Mouse (Mus musculus): ENCODE results near the gene Gramd1c. TPM values are rescaled to one million over a fixed set of nuclear protein-coding genes. Genes with fewer than 3 reads are reported as not detected.

The Gramd1c gene
- polyA plus RNA-seq, 1 experiment: 1.5 TPM

DNA sequence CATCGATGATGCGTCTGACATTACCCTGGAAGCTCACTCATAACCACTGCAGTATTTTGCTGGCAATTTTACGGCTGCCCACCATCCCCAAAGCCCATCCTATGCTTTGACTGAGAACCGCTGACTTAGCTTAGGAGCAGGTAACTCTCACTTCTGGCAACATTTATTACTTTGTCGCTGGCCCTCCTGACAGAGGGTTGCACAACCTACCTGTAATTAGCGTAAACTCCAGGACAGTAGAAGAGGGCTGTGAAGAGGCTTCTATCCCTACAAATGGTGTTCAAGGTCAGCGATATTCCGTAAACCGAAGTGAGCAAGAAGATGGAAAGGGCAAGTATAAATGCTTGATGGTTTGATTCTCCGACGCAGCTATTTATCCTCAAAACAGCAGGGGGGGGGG is 92.0 kb downstream of the Gramd1c start:
- Histone ChIP-seq H3K27me3 (replicated peaks) (peaks cover 42% of the 10 kb centered on the region), H3K9me3 (no peaks in the 10 kb centered on the region), H3K4me3 (replicated peaks) (no peak overlapping the region), H3K36me3 (replicated peaks; ENCODE audit: low read length) (peaks cover 7% of the 10 kb centered on the region), H3K4me1 (peaks cover 9% of the 10 kb centered on the region; the same call in 1 of the 2 replicates)
- TF ChIP-seq FLI1 (IDR thresholded peaks at IDR 0.05; ENCODE audit: low read length) (no peak), GATA1 (IDR thresholded peaks at IDR 0.05; ENCODE audit: borderline replicate concordance, low read length) (no peak)

DNA sequence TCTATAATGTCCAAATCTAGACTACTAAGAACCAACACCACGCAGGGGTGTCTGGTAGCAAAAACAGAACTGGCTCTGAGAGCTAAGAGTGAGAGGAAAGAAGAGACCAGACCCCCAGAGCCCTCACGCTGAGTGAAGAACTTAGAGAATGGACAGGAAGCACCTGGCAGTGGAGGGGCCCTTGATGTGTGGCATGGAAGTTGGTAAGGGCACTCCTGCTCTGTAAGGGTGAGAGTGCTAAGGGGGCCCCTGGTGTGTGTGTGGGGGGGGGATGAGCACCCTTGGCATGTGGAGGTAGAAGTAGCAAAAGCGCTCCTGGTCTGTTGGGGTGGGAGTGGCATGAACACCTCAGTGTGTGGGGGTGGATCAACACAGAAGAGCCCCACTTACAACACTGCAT is 92.7 kb downstream of the Gramd1c start:
- Histone ChIP-seq H3K4me3 (replicated peaks) (no peak overlapping the region), H3K27me3 (replicated peaks) (peaks cover 37% of the 10 kb centered on the region), H3K36me3 (replicated peaks; ENCODE audit: low read length) (peaks cover 9% of the 10 kb centered on the region), H3K9me3 (no peaks in the 10 kb centered on the region), H3K4me1 (peaks cover 9% of the 10 kb centered on the region; the same call in 1 of the 2 replicates)
- no peak for TF ChIP-seq GATA1 (IDR thresholded peaks at IDR 0.05; ENCODE audit: borderline replicate concordance, low read length)
- TF ChIP-seq FLI1 (IDR thresholded peaks at IDR 0.05; ENCODE audit: low read length): no peak

GRCm38 (mm10) chr16:43965781-43966389 is 97.3 kb downstream of the Gramd1c start:
- Histone ChIP-seq H3K4me1 (peaks cover 3% of the 10 kb centered on the region; the same call in 1 of the 2 replicates), H3K27me3 (replicated peaks) (peaks cover 9% of the 10 kb centered on the region), H3K9me3 (no peaks in the 10 kb centered on the region), H3K4me3 (replicated peaks) (no peak overlapping the region), H3K36me3 (replicated peaks; ENCODE audit: low read length) (peaks cover 49% of the 10 kb centered on the region)
- TF ChIP-seq FLI1 (IDR thresholded peaks at IDR 0.05; ENCODE audit: low read length) (no peak), GATA1 (IDR thresholded peaks at IDR 0.05; ENCODE audit: borderline replicate concordance, low read length) (no peak)

DNA sequence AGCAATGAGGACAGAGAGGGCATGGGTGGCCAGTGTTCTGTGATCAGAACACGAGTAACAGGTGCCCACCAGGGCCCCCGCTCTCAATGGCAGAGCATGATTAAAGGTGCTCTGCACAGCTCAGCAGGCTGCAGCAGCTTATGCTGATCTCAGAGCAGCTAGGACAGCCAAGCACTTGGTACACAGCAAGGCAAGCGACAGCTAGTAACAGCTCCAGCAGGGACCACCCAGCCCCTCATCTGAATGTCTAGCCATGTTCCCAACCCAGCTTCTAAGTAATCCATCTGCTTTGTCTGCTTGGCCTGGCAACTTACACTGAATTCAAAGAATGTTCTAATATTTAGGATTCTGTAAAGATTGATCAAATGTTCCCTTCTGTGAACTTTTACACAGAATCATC is 99.4 kb downstream of the Gramd1c start:
- no peaks in the 10 kb centered on the region for H3K4me1 ChIP-seq
- no peaks in the 10 kb centered on the region for H3K9me3 ChIP-seq
- no peak overlapping the region for H3K4me3 ChIP-seq (replicated peaks)
- no peak for TF ChIP-seq FLI1 (IDR thresholded peaks at IDR 0.05; ENCODE audit: low read length)
- peaks cover 63% of the 10 kb centered on the region for H3K36me3 ChIP-seq (replicated peaks; ENCODE audit: low read length)
- no peaks in the 10 kb centered on the region for H3K27me3 ChIP-seq (replicated peaks)

GRCm38 (mm10) chr16:43963291-43963690 is 99.9 kb downstream of the Gramd1c start:
- Histone ChIP-seq H3K9me3 (no peaks in the 10 kb centered on the region), H3K4me3 (replicated peaks) (no peak overlapping the region), H3K4me1 (no peaks in the 10 kb centered on the region), H3K36me3 (replicated peaks; ENCODE audit: low read length) (peaks cover 65% of the 10 kb centered on the region), H3K27me3 (replicated peaks) (no peaks in the 10 kb centered on the region)
- TF ChIP-seq GATA1 (IDR thresholded peaks at IDR 0.05; ENCODE audit: borderline replicate concordance, low read length) (no peak), FLI1 (IDR thresholded peaks at IDR 0.05; ENCODE audit: low read length) (no peak)

- no peaks in the 10 kb centered on the region for H3K9me3 ChIP-seq
- TF ChIP-seq GATA1 (IDR thresholded peaks at IDR 0.05; ENCODE audit: borderline replicate concordance, low read length) (no peak), FLI1 (IDR thresholded peaks at IDR 0.05; ENCODE audit: low read length) (no peak)
These were observed 105.1 kb downstream of the Gramd1c start for GRCm38 (mm10) chr16:43958038-43958437.

GRCm38 (mm10) chr16:43954913-43955312 is 108.2 kb downstream of the Gramd1c start:
- H3K4me1 ChIP-seq: peaks cover 13% of the 10 kb centered on the region
- H3K27me3 ChIP-seq (replicated peaks): no peaks in the 10 kb centered on the region
- H3K9me3 ChIP-seq: no peaks in the 10 kb centered on the region
- H3K36me3 ChIP-seq (replicated peaks; ENCODE audit: low read length): peaks cover 71% of the 10 kb centered on the region
- TF ChIP-seq GATA1 (IDR thresholded peaks at IDR 0.05; ENCODE audit: borderline replicate concordance, low read length) (no peak), FLI1 (IDR thresholded peaks at IDR 0.05; ENCODE audit: low read length) (no peak)
- no peak overlapping the region for H3K4me3 ChIP-seq (replicated peaks)

More at GRCm38 (mm10) chr16:43958038-43958437, 105.1 kb downstream of the Gramd1c start:
- Histone ChIP-seq H3K4me3 (replicated peaks) (no peak overlapping the region), H3K4me1 (0 out of 2 replicates have a peak, but pooled peaks cover 3% of the 10 kb centered on the region), H3K36me3 (replicated peaks; ENCODE audit: low read length) (peaks cover 77% of the 10 kb centered on the region), H3K27me3 (replicated peaks) (no peaks in the 10 kb centered on the region)

DNA sequence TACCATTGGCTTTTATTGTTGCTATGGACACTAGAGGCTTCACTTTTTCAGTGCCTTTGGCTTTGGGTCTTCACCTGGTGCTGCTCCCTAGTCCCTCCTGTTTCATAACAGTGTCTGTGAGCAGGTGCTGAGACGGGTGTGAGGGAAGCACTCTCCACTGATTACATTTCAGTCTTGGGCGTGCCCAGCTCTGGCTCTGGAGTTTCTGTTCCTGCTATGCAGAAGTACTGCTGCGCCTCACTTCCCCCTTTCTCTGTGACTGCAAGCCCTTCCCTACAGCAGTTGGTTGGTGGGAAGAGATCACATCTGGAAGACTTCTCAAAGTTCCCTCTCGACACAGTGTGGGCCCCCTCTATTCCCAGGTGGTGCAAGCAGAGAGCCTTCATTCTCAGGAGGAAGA is 111.6 kb downstream of the Gramd1c start:
- Histone ChIP-seq H3K9me3 (no peaks in the 10 kb centered on the region), H3K4me3 (replicated peaks) (no peak overlapping the region), H3K27me3 (replicated peaks) (no peaks in the 10 kb centered on the region), H3K4me1 (peaks cover 13% of the 10 kb centered on the region), H3K36me3 (replicated peaks; ENCODE audit: low read length) (peaks cover 40% of the 10 kb centered on the region)
- TF ChIP-seq FLI1 (IDR thresholded peaks at IDR 0.05; ENCODE audit: low read length) (no peak), GATA1 (IDR thresholded peaks at IDR 0.05; ENCODE audit: borderline replicate concordance, low read length) (no peak)

GRCm38 (mm10) chr16:43945869-43946268 is 117.3 kb downstream of the Gramd1c start:
- Histone ChIP-seq H3K36me3 (replicated peaks; ENCODE audit: low read length) (peaks cover 22% of the 10 kb centered on the region), H3K4me3 (replicated peaks) (no peak overlapping the region), H3K9me3 (no peaks in the 10 kb centered on the region), H3K27me3 (replicated peaks) (no peaks in the 10 kb centered on the region), H3K4me1 (peaks cover 7% of the 10 kb centered on the region)
- TF ChIP-seq GATA1 (IDR thresholded peaks at IDR 0.05; ENCODE audit: borderline replicate concordance, low read length) (no peak), FLI1 (IDR thresholded peaks at IDR 0.05; ENCODE audit: low read length) (no peak)

GRCm38 (mm10) chr16:43945351-43945750 is 117.8 kb downstream of the Gramd1c start:
- no peak for TF ChIP-seq FLI1 (IDR thresholded peaks at IDR 0.05; ENCODE audit: low read length)
- no peak for TF ChIP-seq GATA1 (IDR thresholded peaks at IDR 0.05; ENCODE audit: borderline replicate concordance, low read length)
- Histone ChIP-seq H3K36me3 (replicated peaks; ENCODE audit: low read length) (peaks cover 18% of the 10 kb centered on the region), H3K27me3 (replicated peaks) (no peaks in the 10 kb centered on the region), H3K4me1 (peaks cover 4% of the 10 kb centered on the region), H3K9me3 (no peaks in the 10 kb centered on the region), H3K4me3 (replicated peaks) (no peak overlapping the region)

All from megakaryocyte, embryonic 14.5 days (primary cell).